Mouse (Mus musculus) liver, embryonic 14.5 days (tissue): ENCODE results near the gene Gpx3. TPM values are rescaled to one million over a fixed set of nuclear protein-coding genes. Genes with fewer than 3 reads are reported as not detected.

ENCODE experiments used
- ATAC-seq: fragments of 200-750 bp; cut with Nextera tagmentation; 2 replicates; pipeline ENCODE4 v1.8.0; 2017; ENCODE audit warnings: moderate number of reproducible peaks, mild to moderate bottlenecking, moderate library complexity; ENCODE audit not compliant: insufficient read depth
- DNase-seq, 3 experiments: peaks; one replicate each; pipeline ENCODE4 v3.0.0-alpha.2; 2012 to 2013; ENCODE audit warnings: low read depth in 3 of 3, low spot score in 3 of 3
- H3K27ac ChIP-seq: fragments of 300-500 bp; sonication (generic); 2 replicates; pipeline ENCODE4 v1.5.1; 2014; ENCODE audit warnings: moderate library complexity, mild to moderate bottlenecking, control low read depth, inconsistent platforms
- H3K27me3 ChIP-seq: fragments of 300-500 bp; sonication (generic); 2 replicates; pipeline ENCODE4 v1.6.1; 2014; ENCODE audit warnings: mild to moderate bottlenecking, low read length, moderate library complexity; ENCODE audit not compliant: control insufficient read depth, insufficient read depth
- H3K36me3 ChIP-seq: fragments of 300-500 bp; sonication (generic); replicated peaks from 2 replicates; pipeline ENCODE4 v1.6.1; 2014; ENCODE audit warnings: low read depth; ENCODE audit not compliant: control insufficient read depth, insufficient read depth
- H3K4me1 ChIP-seq, 2 experiments: fragments of 200-500 bp in 1 of 2; fragments of 300-500 bp in 1 of 2; sonication (generic) in 1 of 2; replicated peaks; 2 replicates each; pipeline ENCODE4 v1.6.1; 2012 to 2014; ENCODE audit warnings: antibody characterized with exemption in 1 of 2, inconsistent platforms in 1 of 2, low read length in 1 of 2; ENCODE audit not compliant: control insufficient read depth in 2 of 2, insufficient read depth in 2 of 2
- H3K4me2 ChIP-seq: fragments of 300-500 bp; sonication (generic); 2 replicates; pipeline ENCODE4 v1.6.1; 2014; ENCODE audit warnings: low read depth, mild to moderate bottlenecking, control low read depth, moderate library complexity
- H3K4me3 ChIP-seq, 2 experiments: fragments of 200-500 bp in 1 of 2; fragments of 300-500 bp in 1 of 2; sonication (generic) in 1 of 2; 2 replicates each; pipeline ENCODE4 v1.5.1; 2012 to 2014; ENCODE audit warnings: low read depth in 2 of 2, low read length in 2 of 2, mild to moderate bottlenecking in 2 of 2, control low read depth in 1 of 2, inconsistent platforms in 1 of 2, moderate library complexity in 1 of 2; ENCODE audit not compliant: insufficient read depth in 1 of 2
- H3K9ac ChIP-seq: fragments of 300-500 bp; sonication (generic); replicated peaks from 2 replicates; pipeline ENCODE4 v1.6.1; 2014; ENCODE audit warnings: mild to moderate bottlenecking, control low read depth, moderate library complexity
- H3K9me3 ChIP-seq: fragments of 300-500 bp; sonication (generic); 2 replicates; pipeline ENCODE4 v1.6.1; 2016; ENCODE audit warnings: low read length, mixed read lengths; ENCODE audit not compliant: control insufficient read depth
- CTCF ChIP-seq: IDR thresholded peaks from 2 replicates; pipeline ENCODE4 v1.5.1; 2016; ENCODE audit warnings: antibody characterized with exemption, low read depth, control low read depth
- EP300 ChIP-seq: IDR thresholded peaks from 2 replicates; pipeline ENCODE4 v1.6.1; 2016; ENCODE audit warnings: antibody characterized with exemption, low read depth
- WGBS: fragments of 180-500 bp; shearing (Covaris S2); extraction: QIAGEN DNeasy Blood & Tissue Kit; methylation state at CpG from one replicate; pipeline ENCODE4 v1.1.7; 2014; ENCODE audit not compliant: insufficient replicate concordance; 5-methylcytosine and 5-hydroxymethylcytosine counted together
- polyA plus RNA-seq, 2 experiments: library from polyadenylated mRNA; depleted of rRNA in 1 of 2; stranded (reverse) in 1 of 2; unstranded in 1 of 2; fragments of >200 nt; fragmentation: Nextera tagmentation in 1 of 2; extraction: Ambion mirVana in 1 of 2; gene quantifications; 2 replicates each; pipeline versions ENCODE4 v1.2.1 to v1.2.3; 2012 to 2014

The Gpx3 gene
- polyA plus RNA-seq, 2 experiments = 8.3 to 27.0 TPM

GRCm38 (mm10) chr11:54882671-54883070 lies 19.6 kb upstream of the Gpx3 start:
- WGBS = 48% methylated on average over 8 of the region's 8 CpGs
- DNase-seq = no peak
- Histone ChIP-seq H3K27ac (no peak overlapping the region), H3K4me1 (peaks cover 0 to 16% of the 10 kb centered on the region in 2 experiments; a peak in 2 of 4 replicates), H3K36me3 (no peaks in the 10 kb centered on the region), H3K4me2 (no peak overlapping the region), H3K9me3 (no peaks in the 10 kb centered on the region), H3K27me3 (no peaks in the 10 kb centered on the region), H3K4me3 (no peak overlapping the region), H3K9ac (no peak overlapping the region)
- TF ChIP-seq CTCF (peak; percentile 21; the same call in 1 of the 2 replicates), EP300 (no peak)
- no peak for ATAC-seq

DNA sequence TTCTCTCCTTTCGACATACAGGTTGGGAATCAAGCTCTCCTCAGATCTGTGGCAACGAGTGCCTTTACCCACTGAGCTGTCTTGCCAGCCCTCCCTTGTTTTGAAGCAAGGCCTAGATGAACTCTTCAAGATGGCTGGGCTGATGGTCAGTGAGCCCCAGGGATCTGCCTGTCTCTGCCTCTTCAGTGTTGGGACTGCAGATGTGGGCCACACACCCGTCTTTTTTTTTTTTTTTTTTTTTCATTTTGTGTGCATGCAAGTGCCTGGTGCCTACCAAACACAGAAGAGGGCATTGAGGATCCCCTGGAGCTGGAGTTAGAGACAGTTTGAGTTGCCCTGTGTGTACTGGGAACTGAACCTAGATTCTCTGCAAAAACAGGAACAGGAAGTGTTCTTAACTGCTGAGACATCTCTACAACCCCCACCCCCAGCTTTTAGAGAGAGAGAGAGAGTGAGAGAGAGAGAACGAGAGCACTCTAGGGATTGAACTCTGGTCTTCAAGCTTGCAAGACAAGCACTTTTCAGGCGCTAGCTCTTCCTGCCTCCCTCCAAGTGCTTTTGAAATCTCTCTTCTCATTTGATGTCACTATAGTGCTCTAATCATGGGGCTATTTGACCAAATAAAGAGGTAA lies 17.9 kb upstream of the Gpx3 start:
- Histone ChIP-seq H3K4me1 (peaks cover 0 to 16% of the 10 kb centered on the region in 2 experiments; a peak in 2 of 4 replicates), H3K27ac (0 out of 2 replicates have a peak overlapping the region, but pooled peaks have one; percentile 25), H3K4me3 (no peak overlapping the region), H3K4me2 (no peak overlapping the region), H3K27me3 (no peaks in the 10 kb centered on the region), H3K36me3 (no peaks in the 10 kb centered on the region), H3K9me3 (no peaks in the 10 kb centered on the region), H3K9ac (no peak overlapping the region)
- ATAC-seq (no peak), DNase-seq (no peak)
- WGBS = 39% methylated on average over 5 of the region's 5 CpGs
- TF ChIP-seq EP300 (no peak), CTCF (no peak)

- Histone ChIP-seq H3K4me2 (no peak overlapping the region), H3K27ac (0 out of 2 replicates have a peak overlapping the region, but pooled peaks have one; percentile 25), H3K27me3 (no peaks in the 10 kb centered on the region), H3K36me3 (no peaks in the 10 kb centered on the region), H3K9me3 (no peaks in the 10 kb centered on the region), H3K4me3 (no peak overlapping the region), H3K4me1 (peaks cover 0 to 15% of the 10 kb centered on the region in 2 experiments; a peak in 2 of 4 replicates), H3K9ac (no peak overlapping the region)
- 14% methylated on average over 5 of the region's 5 CpGs for WGBS
- peak; percentile 43; the same call in 1 of the 2 replicates for ATAC-seq
- no peak for DNase-seq
- TF ChIP-seq EP300 (no peak), CTCF (no peak)
Observed at GRCm38 (mm10) chr11:54884937-54885336, 17.3 kb upstream of the Gpx3 start.

DNA sequence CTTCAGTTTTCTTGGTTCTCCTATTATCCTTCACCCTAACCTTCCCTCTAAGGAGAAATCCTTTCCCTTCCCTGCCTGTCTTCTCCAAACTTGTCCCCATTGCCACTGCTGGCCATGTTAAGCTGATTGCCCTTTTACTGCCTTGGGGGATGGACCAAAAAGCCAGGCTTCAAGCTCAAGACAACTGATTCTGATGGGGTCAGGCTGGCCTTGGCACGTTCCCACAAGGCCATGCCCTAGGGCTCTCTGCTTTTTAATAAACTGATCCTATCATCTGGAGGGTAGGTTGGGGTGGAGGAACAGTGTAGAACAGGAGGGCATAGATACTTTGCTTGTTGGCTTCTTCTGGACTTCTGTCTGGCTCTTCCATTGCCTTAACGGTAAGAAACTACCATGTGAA lies 16.8 kb upstream of the Gpx3 start:
- Histone ChIP-seq H3K9ac (no peak overlapping the region), H3K36me3 (no peaks in the 10 kb centered on the region), H3K4me3 (no peak overlapping the region), H3K9me3 (no peaks in the 10 kb centered on the region), H3K4me2 (no peak overlapping the region), H3K4me1 (peaks cover 0 to 12% of the 10 kb centered on the region in 2 experiments; a peak in 1 of 4 replicates), H3K27ac (no peak overlapping the region), H3K27me3 (no peaks in the 10 kb centered on the region)
- DNase-seq = no peak
- no peak for ATAC-seq
- TF ChIP-seq CTCF (no peak), EP300 (no peak)
- WGBS = 62% methylated on average over 2 of the region's 2 CpGs

DNA sequence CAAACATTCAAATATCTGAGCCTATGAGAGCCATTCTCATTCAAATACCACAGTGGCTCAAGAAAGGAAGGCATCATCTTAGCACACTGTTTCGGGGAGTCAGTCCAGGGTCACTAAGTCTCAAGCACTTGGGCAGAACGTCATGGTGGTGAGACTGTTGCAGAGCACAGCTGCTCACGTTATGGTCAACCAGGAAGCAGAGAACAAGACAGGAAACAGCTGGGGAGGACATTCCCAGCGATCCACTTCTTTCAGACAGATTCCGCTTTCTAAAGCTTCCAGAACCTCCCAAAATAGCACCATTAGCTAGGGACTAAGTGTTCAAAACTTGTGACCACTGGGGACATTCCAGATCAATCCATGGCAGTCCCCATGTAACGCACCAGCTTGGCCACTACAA lies 14.3 kb upstream of the Gpx3 start:
- no peak for ATAC-seq
- no peak for DNase-seq
- WGBS = 51% methylated on average over 6 of the region's 6 CpGs
- no peak overlapping the region for H3K27ac ChIP-seq
- H3K9me3 ChIP-seq = no peaks in the 10 kb centered on the region
- no peak overlapping the region for H3K4me3 ChIP-seq
- no peak for TF ChIP-seq CTCF
- no peak for TF ChIP-seq EP300
- H3K4me2 ChIP-seq = no peak overlapping the region
- H3K9ac ChIP-seq = no peak overlapping the region
- no peaks in the 10 kb centered on the region for H3K27me3 ChIP-seq
- H3K4me1 ChIP-seq = peaks cover 0 to 4% of the 10 kb centered on the region in 2 experiments; a peak in 1 of 4 replicates
- no peaks in the 10 kb centered on the region for H3K36me3 ChIP-seq
